Mouse (Mus musculus): Measurements from ENCODE around the gene Med7. TPM values are rescaled to one million over a fixed set of nuclear protein-coding genes. Genes with fewer than 3 reads are reported as not detected.

The Med7 gene
- polyA plus RNA-seq, 1 experiment from 2014 or later, result 93.0 TPM

DNA sequence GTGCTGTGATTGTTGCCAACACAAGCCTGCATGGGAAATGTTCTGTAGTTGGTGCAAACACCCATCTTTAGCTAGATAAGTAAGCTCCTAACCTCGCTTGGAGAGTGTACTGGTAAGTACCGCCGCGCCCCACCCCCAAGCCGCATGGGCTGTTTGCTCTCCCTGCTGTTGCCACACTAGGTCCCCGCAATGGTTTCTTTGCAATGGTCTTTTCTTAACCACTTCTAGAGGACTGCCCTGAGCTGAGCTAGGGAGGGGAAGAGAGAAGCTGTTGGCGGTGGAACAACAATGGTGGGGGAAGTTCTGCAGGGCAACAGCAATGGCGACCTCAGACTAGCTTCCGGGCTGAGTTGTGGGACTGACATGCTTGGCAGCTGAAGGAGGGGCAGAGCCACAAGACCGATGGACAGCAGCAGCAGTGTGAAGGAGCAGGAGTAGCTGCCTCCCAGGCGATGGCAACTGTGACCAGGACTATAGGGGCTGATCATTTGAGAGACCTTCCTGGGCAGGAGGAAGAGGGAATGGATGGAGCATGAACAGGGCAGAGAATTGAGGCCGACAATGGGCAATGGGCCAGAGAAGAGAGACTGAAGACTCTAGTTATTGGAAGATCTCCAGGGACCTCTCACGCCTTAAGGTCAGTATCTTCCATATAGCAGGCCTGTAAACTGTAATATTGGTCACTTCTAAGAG is 40.4 kb upstream of the Med7 start, which contains the start of gene Fam71b:
Fam71b (plus strand) TSS at position 393 of the 693 bp plus-strand sequence.
- Histone ChIP-seq H3K27me3 (replicated peaks; ENCODE audit: control insufficient read depth, insufficient read depth, low read length) (no peaks in the 10 kb centered on the region), H3K9ac (ENCODE audit: low read length) (no peak within 1 kb of the TSS)
- 81% methylated on average over 13 of the region's 13 CpGs for WGBS

DNA sequence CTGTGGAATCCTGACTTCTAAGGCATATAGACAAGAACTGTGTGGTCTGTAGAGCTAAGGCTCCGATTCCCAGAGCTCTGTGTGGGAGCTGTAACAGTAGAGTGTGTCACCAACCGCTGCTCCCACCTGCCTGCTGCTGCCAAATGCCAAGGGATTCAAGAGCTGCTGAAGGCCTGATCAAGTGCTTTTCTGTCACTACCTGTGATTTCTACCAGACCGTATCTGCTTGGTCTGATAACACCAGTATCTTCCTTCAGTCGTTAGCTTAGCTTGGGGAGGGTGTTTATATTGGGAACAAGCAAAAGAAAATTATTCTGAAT is 39.9 kb upstream of the Med7 start:
- Histone ChIP-seq H3K9ac (ENCODE audit: low read length) (no peak overlapping the region), H3K4me2 (ENCODE audit: low read length) (no peak overlapping the region), H3K27ac (ENCODE audit: low read depth, low read length) (no peak overlapping the region), H3K9me3 (replicated peaks; ENCODE audit: control insufficient read depth, low read length) (no peaks in the 10 kb centered on the region), H3K4me1 (ENCODE audit: control insufficient read depth, insufficient read depth, low read length) (no peaks in the 10 kb centered on the region), H3K36me3 (ENCODE audit: control insufficient read depth, insufficient read depth, low read length) (no peaks in the 10 kb centered on the region), H3K4me3 (ENCODE audit: low read depth, low read length) (no peak overlapping the region), H3K27me3 (replicated peaks; ENCODE audit: control insufficient read depth, insufficient read depth, low read length) (no peaks in the 10 kb centered on the region)
- no peak for ATAC-seq
- no peak for DNase-seq (ENCODE audit: low spot score)
- WGBS, result 95% methylated on average over 4 of the region's 4 CpGs

More for the DNA sequence above, 40.4 kb upstream of the Med7 start, which contains the start of gene Fam71b:
- H3K9me3 ChIP-seq (replicated peaks; ENCODE audit: control insufficient read depth, low read length), result no peaks in the 10 kb centered on the region
- no peaks in the 10 kb centered on the region for H3K36me3 ChIP-seq (ENCODE audit: control insufficient read depth, insufficient read depth, low read length)
- ATAC-seq (no peak), DNase-seq (ENCODE audit: low spot score) (no peak)
- H3K4me2 ChIP-seq (ENCODE audit: low read length), result no peak within 1 kb of the TSS
- H3K27ac ChIP-seq (ENCODE audit: low read depth, low read length), result no peak within 1 kb of the TSS
- H3K4me3 ChIP-seq (ENCODE audit: low read depth, low read length), result no peak within 1 kb of the TSS
- no peaks in the 10 kb centered on the region for H3K4me1 ChIP-seq (ENCODE audit: control insufficient read depth, insufficient read depth, low read length)

- no peak overlapping the region for H3K4me3 ChIP-seq (ENCODE audit: low read depth, low read length)
- H3K9me3 ChIP-seq (replicated peaks; ENCODE audit: control insufficient read depth, low read length), result no peaks in the 10 kb centered on the region
- no peak overlapping the region for H3K27ac ChIP-seq (ENCODE audit: low read depth, low read length)
- no peaks in the 10 kb centered on the region for H3K4me1 ChIP-seq (ENCODE audit: control insufficient read depth, insufficient read depth, low read length)
- H3K4me2 ChIP-seq (ENCODE audit: low read length), result no peak overlapping the region
- DNase-seq (ENCODE audit: low spot score), result no peak
- H3K36me3 ChIP-seq (ENCODE audit: control insufficient read depth, insufficient read depth, low read length), result no peaks in the 10 kb centered on the region
- WGBS, result 60% methylated on average over 2 of the region's 2 CpGs
- no peaks in the 10 kb centered on the region for H3K27me3 ChIP-seq (replicated peaks; ENCODE audit: control insufficient read depth, insufficient read depth, low read length)
- ATAC-seq, result no peak
- H3K9ac ChIP-seq (ENCODE audit: low read length), result no peak overlapping the region
Observed at GRCm38 (mm10) chr11:46397900-46398299, 38.8 kb upstream of the Med7 start.

DNA sequence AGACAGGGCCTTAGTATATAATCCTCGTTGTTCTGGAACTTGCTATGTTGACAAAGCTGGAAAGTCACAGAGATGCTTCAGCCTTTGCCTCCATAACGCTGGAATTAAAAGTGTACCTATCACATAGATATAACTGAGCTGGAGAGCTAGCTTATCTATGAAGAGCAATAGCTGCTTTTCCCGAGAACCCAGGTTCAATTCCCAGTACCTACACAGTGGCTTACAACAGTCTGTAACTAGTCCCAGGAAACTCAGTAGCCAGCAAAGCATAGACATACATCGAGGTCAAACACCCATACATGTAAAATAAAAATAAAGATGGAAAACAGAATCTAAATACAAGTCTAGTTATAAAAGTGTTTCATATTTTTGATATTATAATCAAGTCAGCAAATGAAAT is 38.3 kb upstream of the Med7 start:
- WGBS, result 87% methylated on average over 4 of the region's 4 CpGs
- H3K4me3 ChIP-seq (ENCODE audit: low read depth, low read length), result no peak overlapping the region

GRCm38 (mm10) chr11:46398933-46399383 is 37.8 kb upstream of the Med7 start:
- no peaks in the 10 kb centered on the region for H3K4me1 ChIP-seq (ENCODE audit: control insufficient read depth, insufficient read depth, low read length)
- no peak overlapping the region for H3K4me2 ChIP-seq (ENCODE audit: low read length)
- H3K9me3 ChIP-seq (replicated peaks; ENCODE audit: control insufficient read depth, low read length), result no peaks in the 10 kb centered on the region
- no peak overlapping the region for H3K27ac ChIP-seq (ENCODE audit: low read depth, low read length)
- no peak overlapping the region for H3K4me3 ChIP-seq (ENCODE audit: low read depth, low read length)
- 66% methylated on average over 5 of the region's 5 CpGs for WGBS
- DNase-seq (ENCODE audit: low spot score) (peak; percentile 4), ATAC-seq (no peak)
- H3K27me3 ChIP-seq (replicated peaks; ENCODE audit: control insufficient read depth, insufficient read depth, low read length), result no peaks in the 10 kb centered on the region
- no peaks in the 10 kb centered on the region for H3K36me3 ChIP-seq (ENCODE audit: control insufficient read depth, insufficient read depth, low read length)
- H3K9ac ChIP-seq (ENCODE audit: low read length), result no peak overlapping the region

More for the DNA sequence above, 38.3 kb upstream of the Med7 start:
- no peak overlapping the region for H3K27ac ChIP-seq (ENCODE audit: low read depth, low read length)
- H3K36me3 ChIP-seq (ENCODE audit: control insufficient read depth, insufficient read depth, low read length), result no peaks in the 10 kb centered on the region
- no peak for ATAC-seq
- H3K9me3 ChIP-seq (replicated peaks; ENCODE audit: control insufficient read depth, low read length), result no peaks in the 10 kb centered on the region
- H3K27me3 ChIP-seq (replicated peaks; ENCODE audit: control insufficient read depth, insufficient read depth, low read length), result no peaks in the 10 kb centered on the region
- no peak overlapping the region for H3K4me2 ChIP-seq (ENCODE audit: low read length)
- no peak for DNase-seq (ENCODE audit: low spot score)
- H3K9ac ChIP-seq (ENCODE audit: low read length), result no peak overlapping the region
- H3K4me1 ChIP-seq (ENCODE audit: control insufficient read depth, insufficient read depth, low read length), result no peaks in the 10 kb centered on the region

DNA sequence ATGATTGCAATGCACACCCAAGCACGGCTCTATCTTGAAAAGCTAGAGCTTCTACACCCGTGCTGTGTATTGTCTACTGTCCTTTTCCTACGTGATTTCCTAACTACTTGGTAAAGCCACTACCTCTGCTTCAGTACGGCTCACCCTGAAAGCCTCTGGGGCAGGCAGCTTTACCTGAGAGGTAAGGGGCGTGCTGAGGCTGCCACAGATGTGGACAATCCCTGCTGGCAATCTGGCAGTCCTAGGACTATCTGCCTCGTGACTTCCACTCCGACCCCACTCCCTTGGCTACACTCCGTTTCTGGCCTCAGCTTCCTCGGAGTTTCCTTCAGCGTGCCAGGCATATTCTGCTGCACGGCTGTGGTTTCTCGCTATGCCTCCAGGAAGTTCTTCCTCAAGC is 35.2 kb upstream of the Med7 start:
- DNase-seq (ENCODE audit: low spot score) (no peak), ATAC-seq (no peak)
- no peak overlapping the region for H3K4me2 ChIP-seq (ENCODE audit: low read length)
- no peaks in the 10 kb centered on the region for H3K9me3 ChIP-seq (replicated peaks; ENCODE audit: control insufficient read depth, low read length)
- 84% methylated on average over 12 of the region's 12 CpGs for WGBS
- no peaks in the 10 kb centered on the region for H3K27me3 ChIP-seq (replicated peaks; ENCODE audit: control insufficient read depth, insufficient read depth, low read length)
- no peak overlapping the region for H3K4me3 ChIP-seq (ENCODE audit: low read depth, low read length)
- no peak overlapping the region for H3K27ac ChIP-seq (ENCODE audit: low read depth, low read length)
- H3K36me3 ChIP-seq (ENCODE audit: control insufficient read depth, insufficient read depth, low read length), result no peaks in the 10 kb centered on the region
- no peaks in the 10 kb centered on the region for H3K4me1 ChIP-seq (ENCODE audit: control insufficient read depth, insufficient read depth, low read length)
- no peak overlapping the region for H3K9ac ChIP-seq (ENCODE audit: low read length)

DNA sequence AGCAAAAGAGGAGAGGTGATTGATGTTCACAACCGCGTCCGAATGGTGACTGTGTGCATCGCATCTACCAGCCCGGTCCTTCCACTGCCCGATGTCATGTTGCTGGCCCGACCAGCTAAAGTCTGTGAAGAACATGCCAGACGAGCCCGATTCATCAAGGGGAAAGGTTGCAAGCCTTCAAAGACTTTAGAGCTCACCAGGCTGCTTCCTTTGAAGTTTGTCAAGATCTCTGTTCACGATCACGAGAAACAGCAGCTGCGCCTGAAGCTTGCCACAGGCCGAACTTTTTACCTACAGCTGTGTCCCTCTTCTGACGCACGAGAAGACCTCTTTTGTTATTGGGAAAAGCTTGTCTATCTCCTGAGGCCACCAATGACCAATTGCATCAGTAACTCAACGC is 31.7 kb upstream of the Med7 start:
- H3K27ac ChIP-seq (ENCODE audit: low read depth, low read length), result no peak overlapping the region
- H3K9me3 ChIP-seq (replicated peaks; ENCODE audit: control insufficient read depth, low read length), result no peaks in the 10 kb centered on the region
- H3K4me2 ChIP-seq (ENCODE audit: low read length), result no peak overlapping the region
- no peaks in the 10 kb centered on the region for H3K4me1 ChIP-seq (ENCODE audit: control insufficient read depth, insufficient read depth, low read length)
- no peak overlapping the region for H3K4me3 ChIP-seq (ENCODE audit: low read depth, low read length)
- WGBS, result 87% methylated on average over 16 of the region's 16 CpGs
- no peak for ATAC-seq
- no peak overlapping the region for H3K9ac ChIP-seq (ENCODE audit: low read length)
- H3K27me3 ChIP-seq (replicated peaks; ENCODE audit: control insufficient read depth, insufficient read depth, low read length), result no peaks in the 10 kb centered on the region
- no peaks in the 10 kb centered on the region for H3K36me3 ChIP-seq (ENCODE audit: control insufficient read depth, insufficient read depth, low read length)
- DNase-seq (ENCODE audit: low spot score), result no peak

DNA sequence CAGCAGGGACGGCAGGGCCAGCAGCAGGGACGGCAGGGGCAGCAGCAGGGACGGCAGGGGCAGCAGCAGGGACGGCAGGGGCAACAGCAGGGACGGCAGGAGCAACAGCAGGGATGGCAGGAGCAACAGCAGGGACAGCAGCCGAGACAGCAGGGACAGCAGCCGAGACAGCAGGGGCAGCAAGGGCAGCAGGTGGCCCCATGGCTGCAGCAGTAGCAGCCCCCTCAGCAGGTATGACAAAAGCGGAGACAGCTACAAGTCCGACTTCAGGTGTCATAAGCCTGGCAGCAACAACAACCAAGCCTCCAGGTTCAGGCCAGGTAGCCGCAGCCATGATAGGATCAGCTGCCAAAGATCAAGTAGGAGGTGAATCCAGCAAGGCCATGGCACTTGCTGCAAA is 30.0 kb upstream of the Med7 start:
- Histone ChIP-seq H3K27ac (ENCODE audit: low read depth, low read length) (no peak overlapping the region), H3K9ac (ENCODE audit: low read length) (no peak overlapping the region; the same call in 1 of the 2 replicates), H3K4me2 (ENCODE audit: low read length) (no peak overlapping the region), H3K4me1 (ENCODE audit: control insufficient read depth, insufficient read depth, low read length) (no peaks in the 10 kb centered on the region), H3K4me3 (ENCODE audit: low read depth, low read length) (no peak overlapping the region), H3K27me3 (replicated peaks; ENCODE audit: control insufficient read depth, insufficient read depth, low read length) (no peaks in the 10 kb centered on the region), H3K9me3 (replicated peaks; ENCODE audit: control insufficient read depth, low read length) (no peaks in the 10 kb centered on the region), H3K36me3 (ENCODE audit: control insufficient read depth, insufficient read depth, low read length) (no peaks in the 10 kb centered on the region)
- ATAC-seq (no peak), DNase-seq (ENCODE audit: low spot score) (no peak)
- 40% methylated on average over 10 of the region's 10 CpGs for WGBS

DNA sequence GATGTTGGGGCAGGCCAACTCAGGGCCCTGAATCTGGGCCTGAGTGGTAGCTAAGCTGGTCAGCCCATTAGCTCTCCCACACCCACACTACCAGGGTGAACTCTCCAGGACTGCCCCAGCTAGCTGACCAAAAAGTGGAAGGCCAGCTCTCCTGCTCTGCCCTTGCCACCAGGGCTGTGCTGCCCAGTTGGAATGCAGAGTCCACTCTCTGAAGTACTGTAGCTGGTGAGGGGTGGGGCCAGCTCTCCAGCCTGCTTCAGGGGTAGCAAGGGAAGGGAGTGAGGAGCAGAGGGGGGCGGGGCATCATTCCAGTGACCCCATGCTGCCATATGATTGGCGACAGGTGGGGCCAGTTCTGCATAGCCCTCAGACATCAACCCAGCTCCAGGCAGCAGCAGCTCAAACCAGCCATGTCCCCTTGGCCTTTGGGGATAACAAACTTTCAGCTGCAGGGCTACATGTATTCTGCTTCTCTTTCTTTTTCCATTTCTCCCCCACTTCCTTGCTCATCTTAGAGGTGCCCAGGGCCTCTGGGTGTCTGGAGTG is 26.6 kb upstream of the Med7 start:
- Histone ChIP-seq H3K4me1 (ENCODE audit: control insufficient read depth, insufficient read depth, low read length) (no peaks in the 10 kb centered on the region), H3K36me3 (ENCODE audit: control insufficient read depth, insufficient read depth, low read length) (no peaks in the 10 kb centered on the region), H3K27me3 (replicated peaks; ENCODE audit: control insufficient read depth, insufficient read depth, low read length) (no peaks in the 10 kb centered on the region), H3K4me3 (ENCODE audit: low read depth, low read length) (no peak overlapping the region), H3K9me3 (replicated peaks; ENCODE audit: control insufficient read depth, low read length) (no peaks in the 10 kb centered on the region), H3K27ac (ENCODE audit: low read depth, low read length) (no peak overlapping the region), H3K9ac (ENCODE audit: low read length) (no peak overlapping the region), H3K4me2 (ENCODE audit: low read length) (no peak overlapping the region)
- DNase-seq (ENCODE audit: low spot score) (no peak), ATAC-seq (no peak)
- 50% methylated on average over 2 of the region's 2 CpGs for WGBS

All from forebrain, embryonic 14.5 days (tissue).